Mouse (Mus musculus) thymus, postnatal 36 days (tissue): ENCODE data around the gene Epha1.
A peak's percentile ranks its signal among the peaks of the same experiment; 100 is the strongest.

Source experiments
- DNase-seq, 2 experiments: peaks; one replicate each; pipeline ENCODE4 v3.0.0; 2022; ENCODE audit warnings: mixed read lengths in 2 of 2

The Epha1 gene

GRCm38 (mm10) chr6:42353180-42353579, 19.9 kb downstream of the Epha1 start:
- DNase-seq, result no peak

DNA sequence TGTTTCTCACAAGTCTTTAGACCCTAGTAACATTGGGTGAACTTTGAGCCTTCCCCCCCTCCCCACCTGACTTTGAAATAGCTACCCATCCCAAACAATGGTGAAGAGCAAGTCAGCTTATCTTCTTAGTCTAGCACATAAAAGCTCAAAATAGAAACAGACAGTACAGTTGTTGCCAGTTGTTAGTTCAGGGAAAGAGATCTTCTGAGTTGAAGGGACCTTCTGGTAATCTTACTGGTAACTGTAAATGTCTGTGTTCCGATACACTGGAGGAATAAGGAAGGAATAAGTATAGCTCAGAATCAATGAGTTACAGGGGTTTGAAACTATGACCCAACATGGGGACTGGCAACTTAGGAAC, 20.6 kb downstream of the Epha1 start:
- DNase-seq, result no peak

- DNase-seq, result no peak
Measured at GRCm38 (mm10) chr6:42351776-42352485, 21.1 kb downstream of the Epha1 start.

- DNase-seq, result peak in 1 of 2 experiments; percentile 25
Measured at GRCm38 (mm10) chr6:42350968-42351775, 21.9 kb downstream of the Epha1 start.

GRCm38 (mm10) chr6:42350021-42350967, 22.8 kb downstream of the Epha1 start:
- peak; percentile 55 to 66 for DNase-seq

- DNase-seq, result peak; percentile 86 to 89
Measured at GRCm38 (mm10) chr6:42349426-42350020, 23.5 kb downstream of the Epha1 start, which contains the start of gene Zyx. Zyx (plus strand) TSS chr6:42349630.

DNA sequence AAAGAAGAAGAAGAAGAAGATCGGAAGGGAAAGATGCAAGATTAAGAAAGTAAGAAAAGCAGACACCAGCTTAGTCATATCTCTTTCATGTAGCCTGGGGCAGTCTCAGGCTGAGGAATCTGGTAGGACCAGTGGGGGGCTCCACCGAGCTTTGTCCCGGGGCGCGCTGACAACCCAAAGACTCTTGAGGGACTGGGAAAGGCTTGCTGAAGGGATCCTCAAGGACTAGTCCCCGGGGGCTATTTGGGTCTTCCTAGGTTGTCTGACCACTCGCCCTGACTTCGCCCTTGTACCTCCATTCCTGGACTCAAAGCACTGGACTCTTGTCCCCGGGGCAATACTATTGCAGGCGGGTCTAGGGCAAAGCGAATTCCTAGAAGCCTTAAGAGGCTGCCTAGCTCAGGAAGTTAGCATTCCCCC, 24.1 kb downstream of the Epha1 start:
- peak; percentile 82 to 86 for DNase-seq

DNA sequence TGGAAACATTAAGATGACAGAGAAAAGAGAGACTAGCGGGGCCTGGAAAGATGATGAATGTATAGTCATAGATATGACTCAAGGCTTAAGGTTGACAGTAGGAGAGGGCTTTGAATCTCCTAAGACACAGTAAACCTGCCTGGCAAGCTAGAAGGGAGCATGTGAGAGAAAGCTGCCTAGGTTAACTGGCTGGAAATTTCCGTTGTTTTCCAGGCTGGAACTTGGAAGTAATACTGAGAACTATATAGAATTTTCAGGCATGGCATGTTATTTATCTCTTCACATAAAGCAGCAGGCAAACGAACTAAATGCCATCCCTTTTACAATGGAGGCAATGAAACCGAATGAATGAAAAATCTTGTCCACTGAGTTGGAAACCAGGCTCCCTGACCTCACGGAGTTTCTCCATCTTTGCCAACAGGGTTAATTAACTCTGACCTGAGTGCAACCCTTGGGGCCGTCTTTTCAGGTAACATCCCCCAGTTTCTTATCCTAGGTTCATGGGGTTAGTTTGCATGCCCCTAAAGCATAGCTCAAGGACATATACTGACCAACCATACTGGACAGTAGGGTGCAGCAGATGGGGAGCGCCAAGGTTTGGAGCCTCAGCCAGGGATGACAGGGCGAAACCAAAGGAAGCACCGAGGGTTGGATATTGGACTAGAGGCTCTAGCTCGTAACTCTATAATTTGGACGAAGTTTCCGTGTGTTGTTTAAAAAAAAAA, 24.6 kb downstream of the Epha1 start:
- DNase-seq, result no peak

- peak in 1 of 2 experiments; percentile 15 for DNase-seq
Measured at GRCm38 (mm10) chr6:42344255-42344654, 28.8 kb downstream of the Epha1 start.

GRCm38 (mm10) chr6:42343361-42344120, 29.5 kb downstream of the Epha1 start:
- DNase-seq, result peak; percentile 71 to 80

GRCm38 (mm10) chr6:42342171-42342570, 30.9 kb downstream of the Epha1 start:
- no peak for DNase-seq

- no peak for DNase-seq
Measured at GRCm38 (mm10) chr6:42339981-42340380, 33.1 kb downstream of the Epha1 start.

DNA sequence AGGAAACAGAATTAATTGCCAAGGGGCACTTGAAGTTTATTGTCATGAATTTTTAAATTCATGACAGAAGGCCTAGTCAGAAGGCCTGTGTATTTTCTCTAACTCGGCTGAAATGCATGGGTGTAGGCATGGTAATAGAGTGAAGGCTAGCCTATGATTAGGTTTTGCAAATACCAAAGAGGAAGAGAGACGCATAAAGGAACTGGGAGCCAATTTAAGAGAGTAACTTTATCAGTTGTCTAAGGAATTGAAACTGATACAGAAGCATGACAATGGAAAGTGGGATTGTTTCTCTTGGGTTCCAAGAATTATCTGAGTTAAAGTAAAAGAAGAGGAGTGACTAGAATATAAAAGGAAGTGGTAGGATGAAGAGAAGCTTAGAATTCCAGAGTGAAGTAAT, 33.9 kb downstream of the Epha1 start:
- DNase-seq, result no peak

GRCm38 (mm10) chr6:42330946-42331345, 42.1 kb downstream of the Epha1 start:
- DNase-seq, result no peak

GRCm38 (mm10) chr6:42330216-42330615, 42.9 kb downstream of the Epha1 start:
- no peak for DNase-seq

DNA sequence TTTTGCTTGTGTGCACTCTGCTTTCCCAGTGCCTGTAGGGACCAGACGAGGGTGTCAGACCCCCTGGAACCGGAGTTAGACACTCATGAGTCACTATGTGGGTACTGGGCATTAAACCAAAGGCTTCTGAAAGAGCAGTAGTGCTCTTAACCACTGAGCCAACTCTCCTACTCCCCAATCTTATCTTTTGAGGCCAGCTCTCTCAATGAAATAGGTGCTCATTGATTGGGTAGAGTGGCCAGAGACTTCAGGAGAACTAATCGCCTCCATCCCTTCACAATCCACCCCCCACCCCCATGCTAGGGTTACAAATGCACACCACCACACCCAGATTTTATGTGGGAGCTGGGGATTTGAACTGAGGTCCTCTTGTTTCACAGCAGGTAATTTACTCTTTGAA, 44.3 kb downstream of the Epha1 start:
- no peak for DNase-seq

GRCm38 (mm10) chr6:42326509-42326908, 46.6 kb downstream of the Epha1 start:
- no peak for DNase-seq

- peak; percentile 75 to 84 for DNase-seq
Measured at GRCm38 (mm10) chr6:42325268-42325609, 47.8 kb downstream of the Epha1 start.

DNA sequence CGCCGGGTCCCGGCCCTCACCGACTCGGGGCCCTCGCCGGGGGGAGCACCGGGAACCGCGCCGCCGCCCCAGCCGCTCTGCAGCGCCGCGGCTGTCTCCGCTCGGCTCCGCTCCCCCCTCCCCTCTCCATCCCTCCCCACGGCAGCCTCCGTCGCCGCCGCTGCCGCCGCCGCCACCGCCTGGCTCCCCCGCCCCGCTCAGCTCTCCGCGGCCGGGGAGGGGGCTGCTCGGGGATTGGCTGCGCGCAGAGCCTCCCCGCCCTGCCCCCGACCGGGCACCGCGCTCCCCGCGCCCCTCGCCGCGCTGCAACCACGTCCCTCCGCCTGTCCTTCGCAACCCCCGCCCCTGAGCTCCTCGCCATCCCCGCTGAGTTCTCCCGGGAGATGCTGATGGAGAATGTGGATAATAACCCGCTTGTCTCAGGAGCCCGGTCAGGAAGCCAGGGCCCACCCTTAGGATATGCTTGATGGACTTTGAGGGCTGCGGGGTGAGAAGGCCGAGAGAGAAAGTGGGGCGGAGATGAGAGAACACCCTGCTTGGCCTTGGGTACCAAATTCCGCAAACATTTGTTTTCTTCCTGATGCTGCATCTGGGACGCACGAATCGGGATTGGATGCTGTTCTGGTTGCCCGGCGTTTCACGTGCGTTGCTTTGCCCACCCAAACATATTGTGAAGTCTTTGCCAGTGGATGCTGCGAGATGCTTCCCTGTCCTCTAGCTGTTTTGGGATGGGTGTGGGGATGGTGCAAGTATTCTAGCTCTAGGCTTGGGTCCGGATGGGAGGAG, 48.4 kb downstream of the Epha1 start, which contains the start of gene Fam131b:
Gene Fam131b (minus strand): TSS at position 162 of the 786 bp plus-strand sequence.
- DNase-seq, result peak; percentile 62 to 75

GRCm38 (mm10) chr6:42324067-42324481, 49.0 kb downstream of the Epha1 start:
- DNase-seq, result no peak
